Mouse (Mus musculus) MEL (cell line): ENCODE data around the gene Echdc3. TPM values are rescaled to one million over a fixed set of nuclear protein-coding genes. Genes with fewer than 3 reads are reported as not detected.
A peak's percentile ranks its signal among the peaks of the same experiment; 100 is the strongest.

Experiments used
- DNase-seq: peaks from one replicate; pipeline ENCODE4 v3.0.0; 2011; ENCODE audit warnings: low read depth, low spot score
- H3K27ac ChIP-seq: 2 replicates; pipeline ENCODE4 v1.5.1; 2012; ENCODE audit warnings: low read depth, mild to moderate bottlenecking, control low read depth, low read length, moderate library complexity; ENCODE audit not compliant: control insufficient read depth
- H3K27me3 ChIP-seq, 2 experiments: fragments of 150-350 bp in 1 of 2; sonication (generic) in 1 of 2; 2 replicates each; pipeline ENCODE4 v1.6.1; 2012; ENCODE audit warnings: low read length in 2 of 2, mild to moderate bottlenecking in 2 of 2, improper control_type of control experiment in 1 of 2, moderate library complexity in 1 of 2; ENCODE audit not compliant: insufficient read depth in 2 of 2, control insufficient read depth in 1 of 2
- H3K36me3 ChIP-seq, 2 experiments: 2 replicates each; pipeline ENCODE4 v1.6.1; 2012 to 2014; ENCODE audit warnings: low read length in 2 of 2, improper control_type of control experiment in 1 of 2, inconsistent platforms in 1 of 2, mild to moderate bottlenecking in 1 of 2; ENCODE audit not compliant: insufficient read depth in 2 of 2, control insufficient read depth in 1 of 2
- H3K4me1 ChIP-seq, 2 experiments: fragments of 150-350 bp in 1 of 2; sonication (generic) in 1 of 2; 2 replicates each; pipeline ENCODE4 v1.6.1; 2012; ENCODE audit warnings: low read length in 2 of 2, improper control_type of control experiment in 1 of 2, mild to moderate bottlenecking in 1 of 2; ENCODE audit not compliant: insufficient read depth in 2 of 2, control insufficient read depth in 1 of 2
- H3K4me3 ChIP-seq, 2 experiments: fragments of 150-350 bp in 1 of 2; sonication (generic) in 1 of 2; 2 replicates each; pipeline ENCODE4 v1.5.1; 2012; ENCODE audit warnings: low read depth in 2 of 2, low read length in 2 of 2, mild to moderate bottlenecking in 2 of 2, moderate library complexity in 2 of 2, control low read depth in 1 of 2, improper control_type of control experiment in 1 of 2; ENCODE audit not compliant: control insufficient read depth in 1 of 2, insufficient read depth in 1 of 2
- H3K79me2 ChIP-seq: 2 replicates; pipeline ENCODE4 v1.6.1; 2012; ENCODE audit warnings: mild to moderate bottlenecking, low read length, moderate library complexity; ENCODE audit not compliant: control insufficient read depth, poor library complexity, insufficient read depth
- H3K9ac ChIP-seq: 2 replicates; pipeline ENCODE4 v1.6.1; 2012; ENCODE audit warnings: low read depth, mild to moderate bottlenecking, control low read depth, low read length, moderate library complexity; ENCODE audit not compliant: control insufficient read depth, poor library complexity, severe bottlenecking
- H3K9me3 ChIP-seq: fragments of 150-350 bp; sonication (generic); replicated peaks from 2 replicates; pipeline ENCODE4 v1.6.1; 2012; ENCODE audit warnings: mild to moderate bottlenecking, low read length, improper control_type of control experiment, moderate library complexity; ENCODE audit not compliant: insufficient read depth
- CTCF ChIP-seq, 3 experiments: IDR thresholded peaks in 2 of 3; conservative IDR thresholded peaks in 1 of 3; 2 replicates each; pipeline ENCODE4 v1.5.1; 2011 to 2012; ENCODE audit warnings: low read length in 3 of 3, low read depth in 2 of 3, mild to moderate bottlenecking in 2 of 3, improper control_type of control experiment in 1 of 3, inconsistent platforms in 1 of 3, mixed read lengths in 1 of 3, moderate library complexity in 1 of 3; ENCODE audit not compliant: control insufficient read depth in 1 of 3, insufficient read depth in 1 of 3, poor library complexity in 1 of 3, severe bottlenecking in 1 of 3
- ETS1 ChIP-seq: IDR thresholded peaks from 2 replicates; pipeline ENCODE4 v1.6.1; 2012; ENCODE audit warnings: low read depth, mild to moderate bottlenecking, inconsistent platforms, low read length, improper control_type of control experiment, moderate library complexity
- GABPA ChIP-seq: IDR thresholded peaks from 2 replicates; pipeline ENCODE4 v1.6.1; 2012; ENCODE audit warnings: low read depth, mild to moderate bottlenecking, inconsistent platforms, low read length, improper control_type of control experiment, moderate library complexity
- JUND ChIP-seq: IDR thresholded peaks from 2 replicates; pipeline ENCODE4 v1.6.1; 2011; ENCODE audit warnings: low read depth, mild to moderate bottlenecking, improper control_type of control experiment, low read length
- KAT2A ChIP-seq: conservative IDR thresholded peaks from 2 replicates; pipeline ENCODE4 v1.6.1; 2012; ENCODE audit warnings: low read depth, low read length, improper control_type of control experiment, inconsistent platforms
- MAZ ChIP-seq: IDR thresholded peaks from 2 replicates; pipeline ENCODE4 v1.6.1; 2012; ENCODE audit warnings: low read depth, mild to moderate bottlenecking, inconsistent platforms, low read length, improper control_type of control experiment
- MEF2A ChIP-seq: IDR thresholded peaks from 2 replicates; pipeline ENCODE4 v1.6.1; 2014; ENCODE audit warnings: low read depth, mild to moderate bottlenecking, inconsistent platforms, low read length, improper control_type of control experiment; ENCODE audit not compliant: poor library complexity, insufficient replicate concordance, severe bottlenecking; ENCODE audit errors: extremely low read depth
- MYB ChIP-seq: IDR thresholded peaks from 2 replicates; pipeline ENCODE4 v1.6.1; 2011; ENCODE audit warnings: mild to moderate bottlenecking, low read depth, low read length, improper control_type of control experiment
- POLR2A ChIP-seq, 2 experiments: IDR thresholded peaks; 2 replicates each; pipeline ENCODE4 v1.6.1; 2011 to 2012; ENCODE audit warnings: low read length in 2 of 2, mild to moderate bottlenecking in 2 of 2, control low read depth in 1 of 2, improper control_type of control experiment in 1 of 2, low read depth in 1 of 2, moderate library complexity in 1 of 2; ENCODE audit not compliant: control insufficient read depth in 1 of 2, insufficient read depth in 1 of 2, poor library complexity in 1 of 2
- POLR2AphosphoS5 ChIP-seq: IDR thresholded peaks from 2 replicates; pipeline ENCODE4 v1.6.1; 2012; ENCODE audit warnings: low read depth, borderline replicate concordance, mild to moderate bottlenecking, inconsistent platforms, low read length, moderate library complexity, mixed read lengths
- RCOR1 ChIP-seq: IDR thresholded peaks from 2 replicates; pipeline ENCODE4 v1.6.1; 2012; ENCODE audit warnings: low read depth, mild to moderate bottlenecking, inconsistent platforms, low read length, improper control_type of control experiment
- SMC3 ChIP-seq: IDR thresholded peaks from 2 replicates; pipeline ENCODE4 v1.6.1; 2011; ENCODE audit warnings: low read depth, low read length, improper control_type of control experiment
- TAL1 ChIP-seq: IDR thresholded peaks from 2 replicates; pipeline ENCODE4 v1.6.1; 2012; ENCODE audit warnings: mild to moderate bottlenecking, inconsistent platforms, low read length, moderate library complexity, mixed read lengths
- TBP ChIP-seq: IDR thresholded peaks from 2 replicates; pipeline ENCODE4 v1.8.0; 2011; ENCODE audit warnings: low read depth, low read length, improper control_type of control experiment
- USF2 ChIP-seq, 2 experiments: IDR thresholded peaks; 2 replicates each; pipeline ENCODE4 v1.6.1; 2011 to 2012; ENCODE audit warnings: improper control_type of control experiment in 2 of 2, low read length in 2 of 2, borderline replicate concordance in 1 of 2, inconsistent platforms in 1 of 2, low read depth in 1 of 2, mild to moderate bottlenecking in 1 of 2; ENCODE audit not compliant: insufficient read depth in 1 of 2
- ZC3H11A ChIP-seq: IDR thresholded peaks from 2 replicates; pipeline ENCODE4 v1.6.1; 2012; ENCODE audit warnings: low read depth, mild to moderate bottlenecking, inconsistent platforms, low read length, improper control_type of control experiment
- ZMIZ1 ChIP-seq: IDR thresholded peaks from 2 replicates; pipeline ENCODE4 v1.6.1; 2012; ENCODE audit warnings: low read depth, mild to moderate bottlenecking, inconsistent platforms, low read length, improper control_type of control experiment, moderate library complexity
- polyA plus RNA-seq, 2 experiments: library from polyadenylated mRNA; stranded (reverse) in 1 of 2; unstranded in 1 of 2; fragments of >175 nt in 1 of 2; fragments of >200 nt in 1 of 2; gene quantifications; 2 replicates each; pipeline versions ENCODE4 v1.2.1 to v1.2.4; 2012; ENCODE audit warnings: low replicate concordance in 2 of 2, low read depth in 1 of 2; ENCODE audit not compliant: insufficient read length in 2 of 2, insufficient read depth in 1 of 2, missing spikeins in 1 of 2
- total RNA-seq: library from RNA; depleted of rRNA; stranded (reverse); fragments of 300-350 nt; gene quantifications from 2 replicates; pipeline ENCODE4 v1.2.3, GENCODE M21; 2012; rRNA removed

Echdc3 gene
- total RNA-seq (not detected in 2 replicates), polyA plus RNA-seq (not detected)

GRCm38 (mm10) chr2:6212724-6213511 lies at the start of gene Echdc3:
Gene Echdc3, minus strand, starts transcription at chr2:6213033.
- DNase-seq: no peak
- Histone ChIP-seq H3K27ac (no peak within 1 kb of the TSS), H3K9me3 (no peaks in the 10 kb centered on the region), H3K4me1 (peaks cover 0 to 5% of the 10 kb centered on the region in 2 experiments; a peak in 1 of 4 replicates), H3K36me3 (peaks cover 0 to 5% of the 10 kb centered on the region in 2 experiments; a peak in 2 of 4 replicates), H3K27me3 (no peaks in the 10 kb centered on the region), H3K4me3 (no peak within 1 kb of the TSS), H3K9ac (no peak within 1 kb of the TSS), H3K79me2 (no peaks in the 10 kb centered on the region)
- TF ChIP-seq TBP (no peak), MAZ (no peak), ZMIZ1 (no peak), SMC3 (no peak), POLR2AphosphoS5 (no peak), GABPA (no peak), POLR2A (IDR thresholded peaks at IDR 0.05; ENCODE audit: control insufficient read depth in 1 of 2, insufficient read depth in 1 of 2, low read depth in 1 of 2, low read length in 2 of 2, poor library complexity in 1 of 2) (no peak), ETS1 (no peak), RCOR1 (no peak), KAT2A (no peak), MYB (no peak), ZC3H11A (no peak), CTCF (IDR thresholded peaks at IDR 0.05 in 2 of 3, conservative IDR thresholded peaks at IDR 0.05 in 1 of 3; ENCODE audit: control insufficient read depth in 1 of 3, insufficient read depth in 1 of 3, low read depth in 2 of 3, low read length in 3 of 3, poor library complexity in 1 of 3, severe bottlenecking in 1 of 3) (no peak), USF2 (IDR thresholded peaks at IDR 0.05; ENCODE audit: borderline replicate concordance in 1 of 2, insufficient read depth in 1 of 2, low read depth in 1 of 2, low read length in 2 of 2) (no peak), TAL1 (no peak)

- Histone ChIP-seq H3K27me3 (no peaks in the 10 kb centered on the region), H3K4me1 (peaks cover 8 to 41% of the 10 kb centered on the region in 2 experiments), H3K9me3 (no peaks in the 10 kb centered on the region), H3K4me3 (no peak overlapping the region), H3K79me2 (no peaks in the 10 kb centered on the region), H3K27ac (peak overlapping the region; percentile 19), H3K9ac (no peak overlapping the region), H3K36me3 (peaks cover 0 to 38% of the 10 kb centered on the region in 2 experiments; a peak in 2 of 4 replicates)
- TF ChIP-seq JUND (no peak), MEF2A (no peak), ETS1 (no peak)
- no peak for DNase-seq
These were observed 48.9 kb upstream of the Echdc3 start for GRCm38 (mm10) chr2:6261718-6262117.
